Mouse (Mus musculus) T-helper 17 cell (primary cell): ENCODE data around the gene Ubl5.

Experiments used
- in situ Hi-C, 2 experiments: fragments of 300-600 bp; cut with MboI, MseI; formaldehyde crosslinking; loops; 1 replicate in 1 of 2; 2 replicates in 1 of 2; pipeline ENCODE4 v1.15.1; 2025; ENCODE audit warnings: high pct_unique_total_duplicates in 2 of 2

Gene Ubl5

DNA sequence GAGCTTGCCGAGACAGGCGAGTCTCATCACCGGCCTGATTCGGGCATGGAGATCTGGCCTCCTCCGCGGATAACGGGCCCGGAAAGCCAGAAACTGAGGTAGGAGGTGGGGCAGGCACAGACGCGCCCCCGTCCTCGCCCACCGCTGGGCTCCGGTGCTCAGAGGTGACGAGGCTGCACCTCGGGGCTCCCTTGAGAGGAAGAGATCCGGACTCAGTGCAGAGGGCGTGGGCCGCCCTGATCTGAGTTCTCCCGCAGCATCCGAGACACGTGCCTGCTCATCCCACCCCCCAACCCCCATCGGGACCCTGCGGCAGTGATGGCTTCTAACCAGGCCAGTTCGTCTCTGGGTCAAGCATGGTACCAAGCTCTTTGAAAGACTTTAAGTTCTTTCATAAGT lies 9.6 kb downstream of the Ubl5 start:
- in situ Hi-C loops = loop anchor here in 1 of 2 experiments (5.0 kb wide), 1 partner anchor 75 kb away; no protein-coding TSS in a partner anchor

DNA sequence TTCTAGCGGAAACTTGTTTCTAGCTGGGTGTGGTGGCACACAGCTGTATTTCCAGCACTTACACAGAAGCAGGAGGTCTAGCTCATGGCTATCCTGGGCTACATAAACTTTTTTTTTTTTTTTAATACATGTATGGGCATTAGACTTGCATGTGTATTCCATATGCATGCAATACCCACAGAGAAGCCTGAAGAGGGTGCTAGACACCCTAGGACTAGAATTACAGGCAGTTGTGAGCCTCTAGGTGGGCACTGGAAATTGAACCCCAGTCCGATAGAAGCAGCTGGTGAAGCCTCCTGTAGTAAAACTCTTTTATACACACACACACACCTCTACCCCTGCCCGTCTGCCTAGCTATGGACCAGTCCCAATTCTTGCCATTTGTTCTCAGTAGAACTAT lies 11.2 kb downstream of the Ubl5 start:
- in situ Hi-C loops = loop anchor here in 1 of 2 experiments (5.0 kb wide), 1 partner anchor 73 kb away; no protein-coding TSS in a partner anchor

GRCm38 (mm10) chr9:20657546-20657945 lies 14.9 kb downstream of the Ubl5 start:
- in situ Hi-C loops = loop anchor here in 1 of 2 experiments (5.0 kb wide), 1 partner anchor 90 kb away; the partner anchor contains the start of gene Olfm2

DNA sequence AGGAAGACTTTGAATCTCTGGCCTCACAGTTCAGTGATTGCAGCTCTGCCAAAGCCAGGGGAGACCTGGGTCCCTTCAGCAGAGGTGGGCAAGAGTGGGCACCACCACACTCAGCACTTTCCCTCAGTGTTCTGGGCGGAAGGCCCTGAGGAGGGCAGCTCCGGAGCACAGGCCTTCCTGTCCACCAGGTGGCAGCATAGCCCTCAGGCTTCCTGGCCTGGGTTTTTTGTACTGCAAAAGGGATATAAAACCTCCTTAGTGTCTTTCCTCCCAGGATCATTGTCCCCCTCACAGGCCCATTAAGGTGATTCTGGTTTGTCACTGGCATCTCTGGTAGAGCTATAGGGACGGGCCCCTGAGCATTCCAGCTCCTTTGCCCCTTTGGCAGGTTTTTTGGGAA lies 19.6 kb downstream of the Ubl5 start:
- in situ Hi-C loops = loop anchor here in 1 of 2 experiments (10.0 kb wide), 1 partner anchor 762 kb away; the partner anchor contains the start of gene Dnm2

DNA sequence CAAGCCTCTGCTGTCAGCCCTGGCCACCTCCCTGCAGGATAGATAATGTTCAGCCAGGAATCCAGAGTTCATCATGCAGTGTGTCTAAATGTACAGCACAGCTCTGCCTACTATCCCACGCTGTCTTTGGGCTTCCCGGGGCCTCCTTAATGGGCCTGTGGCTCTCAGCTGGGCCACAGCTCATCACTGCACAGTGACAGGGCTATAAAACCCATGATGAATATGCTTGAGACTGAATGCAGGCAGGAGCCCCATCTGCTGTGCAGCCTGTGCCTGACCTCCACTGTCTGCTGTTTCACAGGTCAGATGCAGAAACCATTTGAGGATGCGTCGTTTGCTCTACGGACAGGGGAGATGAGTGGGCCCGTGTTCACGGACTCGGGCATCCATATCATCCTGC lies 20.2 kb downstream of the Ubl5 start:
- in situ Hi-C loops = loop anchor here in 1 of 2 experiments (10.0 kb wide), 1 partner anchor 762 kb away; the partner anchor contains the start of gene Dnm2

- in situ Hi-C loops = loop anchor here in 1 of 2 experiments (10.0 kb wide), 1 partner anchor 761 kb away; the partner anchor contains the start of gene Dnm2
Measured at GRCm38 (mm10) chr9:20663956-20664355, 21.3 kb downstream of the Ubl5 start.

- in situ Hi-C loops = loop anchor here in 1 of 2 experiments (10.0 kb wide), 1 partner anchor 760 kb away; the partner anchor contains the start of gene Dnm2
Measured at GRCm38 (mm10) chr9:20664366-20664765, 21.7 kb downstream of the Ubl5 start.

- in situ Hi-C loops = loop anchor here in 1 of 2 experiments (10.0 kb wide), 1 partner anchor 760 kb away; the partner anchor contains the start of gene Dnm2
Measured at GRCm38 (mm10) chr9:20664982-20665637, 22.4 kb downstream of the Ubl5 start.

GRCm38 (mm10) chr9:20665925-20666324 lies 23.2 kb downstream of the Ubl5 start:
- in situ Hi-C loops = loop anchor here in 1 of 2 experiments (10.0 kb wide), 1 partner anchor 759 kb away; the partner anchor contains the start of gene Dnm2

- in situ Hi-C loops = loop anchor here in 1 of 2 experiments (10.0 kb wide), 1 partner anchor 758 kb away; the partner anchor contains the start of gene Dnm2
Measured at GRCm38 (mm10) chr9:20666510-20667034, 23.9 kb downstream of the Ubl5 start.

DNA sequence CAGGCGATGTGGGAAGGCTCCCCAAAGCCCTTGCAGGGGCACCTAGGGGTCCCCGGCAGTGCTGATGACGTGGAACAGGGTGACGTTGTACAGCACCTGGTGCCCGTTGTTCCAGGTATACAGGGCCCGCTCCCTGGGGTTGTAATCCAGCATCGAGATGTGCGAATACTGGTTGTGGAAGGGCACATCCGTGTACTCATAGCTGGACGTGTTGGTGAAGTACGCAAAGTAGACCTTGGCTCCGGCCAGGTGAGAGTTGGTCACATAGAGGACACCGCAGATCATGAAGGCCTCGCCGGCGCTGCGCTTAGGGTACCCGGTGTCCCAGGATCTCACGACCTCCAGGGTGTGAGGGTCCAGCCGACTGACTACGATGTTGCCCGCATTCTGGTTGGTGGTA lies 25.4 kb downstream of the Ubl5 start:
- in situ Hi-C loops = loop anchor here in 1 of 2 experiments (10.0 kb wide), 1 partner anchor 757 kb away; the partner anchor contains the start of gene Dnm2

- in situ Hi-C loops = no loop called here
Measured at GRCm38 (mm10) chr9:20672047-20672446, 29.4 kb downstream of the Ubl5 start.

DNA sequence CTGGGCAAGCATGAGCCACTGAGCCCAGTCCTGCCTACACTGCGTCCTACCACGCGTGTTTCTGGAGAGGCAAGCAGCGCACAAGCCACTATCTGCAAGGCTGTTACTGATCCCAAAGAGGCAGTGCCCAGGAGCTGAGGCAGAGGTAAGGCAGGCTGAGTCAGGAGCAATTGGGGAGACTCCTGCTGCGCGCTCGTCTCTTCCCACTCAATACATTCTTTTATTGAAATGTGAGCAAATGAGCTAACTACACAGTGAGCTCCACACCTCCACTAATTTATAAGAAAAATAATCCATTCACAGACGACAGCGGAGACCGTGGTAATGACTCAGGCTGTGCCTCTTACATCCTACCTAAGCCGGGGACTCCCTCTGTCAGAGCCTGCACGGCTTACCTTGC lies 35.2 kb downstream of the Ubl5 start:
- in situ Hi-C loops = no loop called here

- in situ Hi-C loops = no loop called here
Measured at GRCm38 (mm10) chr9:20680378-20680958, 37.8 kb downstream of the Ubl5 start.

GRCm38 (mm10) chr9:20681546-20682388 lies 39.1 kb downstream of the Ubl5 start:
- in situ Hi-C loops = no loop called here

DNA sequence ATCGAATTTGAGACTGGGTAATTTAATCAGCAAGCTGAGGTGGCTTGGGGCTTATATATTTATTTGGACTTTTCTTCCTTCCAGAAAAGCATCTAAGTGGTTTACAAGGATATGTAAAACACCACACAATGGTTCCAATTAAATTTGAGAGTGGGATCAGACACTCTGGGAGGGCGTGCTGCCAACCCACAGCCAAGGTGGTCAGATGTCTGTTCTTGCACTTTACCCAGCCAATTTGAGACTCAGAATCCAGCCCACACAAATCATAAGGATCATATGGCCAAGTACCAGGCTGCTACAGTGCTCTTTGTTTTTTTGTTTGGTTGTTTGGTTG lies 39.7 kb downstream of the Ubl5 start:
- in situ Hi-C loops = no loop called here

DNA sequence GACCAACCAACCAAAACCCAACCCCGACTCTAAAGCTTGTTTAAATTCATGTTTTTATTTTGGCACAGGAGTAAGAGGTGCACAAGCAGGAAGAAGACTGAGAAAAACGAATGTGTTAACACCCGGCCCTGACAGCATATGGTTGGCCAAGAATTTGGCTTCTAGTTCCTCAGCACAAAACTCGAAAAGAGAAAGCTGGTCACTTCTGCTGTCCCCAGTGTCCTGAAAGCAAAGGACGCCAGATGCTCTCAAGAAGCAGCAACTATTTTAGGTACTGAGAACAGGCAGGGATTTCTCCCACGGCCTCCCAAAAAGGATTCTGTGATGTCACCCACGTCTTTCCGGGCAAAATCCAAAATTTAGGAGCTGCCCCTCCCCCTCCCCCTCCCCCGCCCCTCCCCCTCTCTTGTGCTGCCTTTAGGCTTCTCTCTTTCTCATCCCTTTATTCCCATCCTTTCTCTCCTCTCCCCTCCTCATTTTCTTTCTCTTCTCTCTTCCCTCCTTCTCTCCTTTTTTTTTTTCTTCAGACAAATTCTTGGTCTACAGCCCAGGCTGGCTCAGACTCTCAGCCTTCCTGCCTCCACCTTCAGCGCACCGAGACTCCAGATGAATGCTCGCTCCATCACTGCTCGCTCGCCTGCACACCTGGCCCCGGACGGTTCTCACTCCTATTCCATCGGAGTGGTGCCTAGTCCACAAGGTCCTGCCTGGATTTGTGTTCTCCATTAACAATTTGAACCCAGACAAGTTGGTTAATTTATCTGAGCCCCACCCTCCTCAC lies 42.6 kb downstream of the Ubl5 start:
- in situ Hi-C loops = no loop called here

- in situ Hi-C loops = no loop called here
Measured at GRCm38 (mm10) chr9:20689403-20689802, 46.7 kb downstream of the Ubl5 start.

DNA sequence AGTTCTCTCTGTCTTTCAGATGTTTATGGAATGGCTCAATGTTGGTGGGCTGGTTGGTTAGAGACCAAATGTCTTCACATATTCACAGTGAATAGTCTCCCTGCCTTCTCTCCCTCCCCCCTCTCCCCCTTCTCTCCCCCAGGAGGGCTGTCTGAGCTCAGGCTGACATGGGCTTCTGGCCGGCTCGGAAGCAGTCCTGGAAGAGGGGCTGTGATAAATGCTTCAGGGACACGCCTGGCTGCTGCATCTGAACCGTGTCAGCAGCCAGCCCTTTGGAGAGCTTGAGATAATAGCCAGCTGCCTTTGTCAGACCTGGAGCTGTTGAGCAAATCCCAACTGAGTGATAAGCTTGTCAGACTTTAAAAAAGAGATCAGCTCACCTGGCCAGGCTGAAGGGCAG lies 47.2 kb downstream of the Ubl5 start:
- in situ Hi-C loops = loop anchor here (10.0 kb wide), 2 partner anchors 525 to 1515 kb away; no protein-coding TSS in a partner anchor

DNA sequence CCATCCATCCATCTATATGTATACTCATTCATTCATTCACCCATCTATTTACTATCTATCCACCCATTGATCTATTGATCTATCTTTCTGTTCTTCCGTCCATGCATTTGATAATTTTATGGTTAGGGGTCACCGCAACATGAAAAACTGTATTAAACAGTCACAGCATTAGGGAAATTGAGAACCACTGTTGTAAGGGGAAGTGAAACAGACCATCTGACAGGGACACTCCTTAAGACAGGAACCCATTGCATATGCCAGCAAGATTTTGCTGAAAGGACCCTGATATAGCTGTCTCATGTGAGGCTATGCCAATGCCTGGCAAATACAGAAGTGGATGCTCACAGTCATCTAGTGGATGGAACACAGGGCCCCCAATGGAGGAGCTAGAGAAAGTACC lies 47.8 kb downstream of the Ubl5 start:
- in situ Hi-C loops = loop anchor here (10.0 kb wide), 2 partner anchors 526 to 1514 kb away; no protein-coding TSS in a partner anchor
